Mouse (Mus musculus): ENCODE data around the gene Vav2.

Vav2 gene

DNA sequence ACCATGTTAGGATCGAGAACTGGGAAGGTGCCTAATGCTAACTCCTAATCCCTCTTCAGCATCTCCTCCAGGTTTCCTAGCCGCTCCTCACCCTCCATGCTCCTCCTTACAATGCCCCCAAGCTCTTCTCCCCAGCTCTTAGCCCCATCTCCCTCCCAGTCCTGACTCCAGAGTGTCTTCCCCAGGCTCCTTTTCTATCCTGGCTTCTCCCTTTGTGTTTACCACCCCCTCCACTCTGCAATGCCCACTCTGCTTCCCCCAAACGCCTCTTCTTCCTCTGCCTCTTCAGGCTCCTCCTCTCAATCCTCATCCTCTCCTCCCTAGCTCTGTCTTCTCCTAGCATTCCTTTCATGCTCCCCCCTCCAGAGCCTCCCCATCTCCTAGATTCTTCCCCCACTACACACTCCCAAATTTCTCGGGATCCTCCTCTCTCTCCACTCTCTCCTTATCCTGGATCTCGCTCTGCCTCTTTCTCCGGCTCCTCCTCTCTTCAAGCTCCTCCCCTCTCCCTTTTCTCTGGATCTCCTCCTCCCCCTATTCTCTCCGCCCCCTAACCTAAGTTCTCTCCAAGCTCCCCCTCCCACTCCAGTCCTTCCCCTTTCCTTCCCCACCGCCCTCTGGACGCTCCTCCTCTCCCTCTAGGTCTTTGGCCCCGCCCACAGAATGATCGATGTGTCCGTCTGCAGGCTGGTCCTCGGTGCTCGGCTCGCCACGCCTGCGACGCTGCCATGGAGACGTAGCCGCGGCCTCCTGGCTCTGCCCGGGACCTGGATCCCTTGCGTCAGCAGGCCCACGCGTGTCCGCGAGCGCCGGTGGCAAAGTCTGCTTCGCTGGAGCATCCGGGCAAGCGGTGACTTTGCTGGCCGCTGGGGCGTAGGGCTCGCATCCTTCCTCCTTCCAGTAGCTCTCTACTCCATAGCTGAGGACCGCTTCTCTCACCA, 15.2 kb upstream of the Vav2 start, which contains the start of gene Brd3os:
Gene Brd3os, plus strand, starts transcription at position 558 of the 941 bp plus-strand sequence.
- peak; percentile 100 for DNase-seq (ENCODE audit: low spot score)

DNA sequence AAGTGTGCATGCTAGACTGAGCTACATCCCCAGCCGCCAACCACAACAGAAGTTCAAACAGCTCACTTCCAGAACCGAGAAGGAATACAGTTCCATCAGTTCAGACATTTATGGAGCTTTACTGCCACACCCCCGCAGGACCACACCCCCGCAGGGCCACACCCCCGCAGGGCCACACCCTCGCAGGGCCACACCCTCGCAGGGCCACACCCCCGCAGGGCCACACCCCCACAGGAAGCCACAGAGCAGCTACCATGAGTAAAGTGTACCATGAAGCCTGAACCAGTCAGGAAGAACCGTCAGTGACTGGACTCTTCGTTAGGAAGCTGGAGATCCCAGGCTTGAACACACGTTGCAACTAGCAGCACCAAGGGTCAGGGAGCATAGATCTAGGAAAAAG, 11.4 kb upstream of the Vav2 start:
- no peak for DNase-seq (ENCODE audit: low spot score)

DNA sequence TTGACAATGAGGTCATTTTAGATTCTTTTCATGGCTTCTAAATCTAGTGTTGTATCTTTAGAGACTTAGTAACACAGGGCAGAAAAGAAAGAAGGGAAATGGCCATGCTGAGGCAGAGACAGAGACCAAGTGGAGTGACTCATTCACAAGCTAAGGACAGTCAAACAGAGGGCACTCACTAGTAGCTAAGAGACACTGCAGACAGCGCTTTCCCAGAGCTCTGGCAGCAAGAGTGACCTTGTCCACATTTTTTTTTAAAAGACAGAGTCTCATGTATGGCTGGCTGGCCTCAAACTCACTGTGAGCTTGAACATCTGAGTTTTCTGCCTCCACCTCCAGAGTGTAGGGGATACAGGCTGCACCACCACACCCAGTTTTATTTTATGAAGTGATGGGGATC, 11.0 kb upstream of the Vav2 start:
- no peak for DNase-seq (ENCODE audit: low spot score)

DNA sequence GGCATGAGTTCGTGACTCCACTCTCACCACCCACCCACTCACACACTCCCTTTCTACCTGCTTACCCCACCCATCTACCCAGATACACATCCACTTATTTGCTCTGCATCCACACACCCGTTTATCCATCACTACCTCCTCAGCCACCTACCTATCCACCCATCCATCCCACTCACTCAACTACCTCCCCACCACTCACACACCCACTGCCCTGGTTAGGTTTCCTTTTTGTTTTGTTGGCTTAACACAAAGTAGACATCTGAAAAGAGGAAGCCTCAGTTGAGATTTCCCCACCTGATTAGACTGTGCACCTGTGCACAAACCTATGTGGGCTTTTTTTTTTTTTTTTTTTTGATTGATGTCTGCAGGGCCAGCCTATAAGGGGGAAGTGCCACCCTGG, 5.8 kb upstream of the Vav2 start:
- DNase-seq (ENCODE audit: low spot score), result no peak

DNA sequence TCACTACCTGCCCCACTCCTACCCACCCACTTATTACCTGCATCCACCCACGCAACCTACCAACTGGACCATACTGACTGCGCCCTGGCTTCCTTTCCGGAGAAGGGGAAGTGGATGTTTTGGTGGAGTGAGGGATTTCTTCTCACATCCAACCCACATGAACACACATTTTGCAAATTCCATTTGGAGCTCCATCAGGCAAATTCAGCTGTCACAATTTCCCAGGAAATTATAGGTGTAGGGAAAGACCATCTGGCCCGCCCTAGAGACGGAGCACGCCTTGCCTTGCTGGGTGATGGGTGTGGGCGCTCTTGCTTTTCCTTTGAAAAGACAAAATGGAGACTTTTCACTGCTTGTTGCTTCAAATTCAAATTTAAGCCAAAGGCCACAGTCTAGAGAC, 3.8 kb upstream of the Vav2 start:
- DNase-seq (ENCODE audit: low spot score), result no peak

DNA sequence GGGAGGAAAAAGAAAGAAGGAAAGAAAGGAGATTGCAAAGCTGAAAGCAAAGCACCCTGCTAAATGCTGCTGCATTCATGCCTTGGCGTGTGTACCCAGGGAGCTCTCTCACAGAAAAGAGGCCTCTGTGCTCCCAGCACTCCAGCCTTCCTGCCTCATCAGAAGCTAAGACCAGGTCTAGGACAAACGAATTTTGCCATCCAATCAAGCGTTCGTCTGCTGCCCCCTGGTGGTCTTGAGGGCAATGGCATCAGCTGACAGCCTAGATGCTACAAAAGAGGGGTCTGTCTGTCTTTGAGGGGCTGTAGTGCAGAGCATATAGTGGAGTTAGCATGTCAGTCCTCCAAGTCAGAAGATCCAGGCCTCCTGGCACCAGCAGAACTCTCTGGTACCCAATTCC, 1.2 kb upstream of the Vav2 start:
- peak; percentile 97 for DNase-seq (ENCODE audit: low spot score)

DNA sequence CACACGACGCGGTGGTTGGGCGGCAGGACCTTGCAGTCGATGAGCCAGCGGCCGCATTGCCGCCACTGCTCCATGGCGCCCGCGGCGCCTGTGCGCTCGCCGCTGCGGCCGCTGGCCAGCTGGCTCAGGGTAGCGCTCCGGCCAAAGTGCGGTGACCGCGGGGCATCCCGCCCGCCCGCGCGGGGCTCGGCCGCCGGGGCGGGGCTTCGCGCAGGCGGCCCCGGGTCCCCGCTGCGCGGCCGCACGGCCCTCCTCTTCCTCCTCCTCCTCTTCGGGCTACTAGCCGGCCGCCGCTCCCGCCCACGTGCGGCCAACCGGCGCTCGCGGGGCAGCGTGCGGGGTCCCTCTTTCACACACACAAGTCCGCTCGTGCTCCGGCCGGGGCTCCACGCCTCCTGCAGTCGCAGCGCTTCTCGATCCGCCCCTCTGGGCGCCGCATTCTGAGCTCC, 403 bp downstream of the Vav2 start:
- DNase-seq (ENCODE audit: low spot score), result no peak

DNA sequence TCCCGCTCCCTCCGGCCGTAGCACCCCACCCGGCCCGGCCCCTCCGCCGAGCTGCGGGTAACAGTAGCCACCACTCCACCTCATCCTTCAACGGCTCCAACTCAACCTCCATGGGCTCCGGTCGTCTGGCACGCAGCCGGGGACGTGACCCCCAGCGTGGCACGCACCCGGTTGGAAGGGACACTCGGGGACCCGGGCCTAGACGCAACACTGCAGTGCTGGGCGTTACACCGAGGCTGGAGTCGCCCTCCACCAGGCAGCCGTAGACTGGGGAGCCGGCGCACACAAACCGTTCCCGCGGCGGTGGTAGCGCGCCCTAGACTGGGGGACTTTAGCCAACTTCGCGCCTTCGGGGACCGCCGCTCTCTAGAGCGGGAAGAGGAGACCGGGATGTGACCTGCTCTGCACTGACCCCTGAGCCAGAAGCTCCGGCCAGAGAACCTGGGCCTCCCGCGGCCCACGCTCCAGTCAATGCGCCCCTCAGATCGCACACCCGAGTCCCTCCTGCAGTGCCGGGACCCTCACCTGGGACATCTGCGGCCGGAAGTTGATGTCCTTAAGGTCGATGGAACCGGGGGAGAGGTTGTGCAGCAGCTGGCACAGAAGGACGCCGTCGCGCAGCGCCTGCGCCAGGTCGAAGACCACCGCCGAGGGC, 955 bp downstream of the Vav2 start:
- DNase-seq (ENCODE audit: low spot score), result peak; percentile 59

DNA sequence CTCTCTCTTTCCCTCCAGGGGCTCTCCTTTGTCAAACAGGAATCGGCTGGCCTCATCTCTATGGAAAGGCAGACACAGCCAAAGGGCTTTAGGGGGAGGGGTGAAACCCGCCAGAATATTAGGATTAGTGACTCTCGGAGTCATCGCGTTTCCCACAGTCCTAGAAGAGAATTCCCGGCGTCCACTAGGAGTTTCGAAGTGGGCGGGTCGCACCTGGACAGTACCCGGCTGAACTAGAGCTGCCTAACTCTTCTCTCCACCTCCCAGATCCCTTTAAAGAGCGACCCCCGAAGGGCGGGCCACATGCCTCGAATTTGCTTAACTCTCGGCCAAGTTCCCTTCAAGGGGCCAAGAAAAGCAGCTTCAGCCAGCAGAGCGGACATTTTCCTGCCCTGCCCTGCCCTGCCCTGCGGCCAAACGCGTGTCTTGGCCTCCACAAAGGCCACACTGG, 1.6 kb downstream of the Vav2 start:
- DNase-seq (ENCODE audit: low spot score), result peak; percentile 66

DNA sequence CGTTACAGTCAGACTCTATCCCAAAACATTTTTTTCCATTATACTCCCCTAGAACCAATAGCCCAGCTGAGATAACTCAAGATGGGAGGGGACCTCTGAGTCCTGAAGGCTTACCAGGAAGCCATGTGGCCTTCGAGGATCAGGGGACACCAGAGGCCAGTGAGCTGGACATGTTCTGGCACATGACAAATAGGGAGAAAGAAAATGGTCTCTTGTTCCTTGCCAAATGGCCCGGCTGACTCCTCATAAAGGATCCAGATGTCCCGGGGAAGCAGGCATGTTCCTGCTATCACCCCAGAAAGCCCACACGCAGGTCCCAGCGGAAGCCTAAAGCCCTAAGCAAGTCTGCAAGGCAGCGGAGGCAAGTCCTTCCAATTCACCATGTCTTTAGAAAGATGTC, 3.2 kb downstream of the Vav2 start:
- no peak for DNase-seq (ENCODE audit: low spot score)

DNA sequence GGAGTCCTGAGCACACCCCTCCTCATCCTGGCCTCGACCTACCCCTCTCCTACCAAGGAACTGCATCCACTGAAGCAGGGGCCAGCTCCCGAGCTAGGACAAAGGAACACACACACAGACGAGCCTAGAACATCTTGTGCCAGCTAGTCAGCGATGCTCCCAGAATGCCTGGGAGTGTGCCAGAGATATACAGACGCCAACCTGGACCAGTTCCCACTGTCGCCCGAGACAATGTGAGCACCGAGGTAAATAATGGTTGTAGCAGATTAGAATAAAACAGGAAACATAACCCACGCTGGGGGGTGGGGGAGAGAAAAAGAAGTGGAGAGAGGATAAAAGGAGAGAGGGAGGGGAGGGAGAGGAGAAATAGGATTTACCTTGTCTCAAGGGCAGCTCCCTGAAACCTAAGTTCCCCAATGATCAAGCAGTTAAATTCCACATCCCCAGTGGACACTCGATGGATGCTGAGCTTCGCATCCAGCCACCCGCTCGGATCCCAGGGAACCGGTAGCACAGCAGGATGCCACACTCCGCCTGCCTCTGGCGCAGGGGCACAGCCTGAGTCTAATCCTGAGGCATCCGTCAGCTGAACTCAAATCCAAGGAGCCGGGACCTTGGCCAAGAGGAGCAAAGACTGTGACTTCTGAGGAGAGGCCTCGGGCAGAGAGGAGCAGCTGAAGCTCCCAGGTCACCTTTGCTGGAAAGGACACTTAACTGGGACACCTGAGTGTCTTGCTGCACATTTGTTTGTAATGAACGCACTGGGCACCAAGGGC, 5.4 kb downstream of the Vav2 start:
- no peak for DNase-seq (ENCODE audit: low spot score)

DNA sequence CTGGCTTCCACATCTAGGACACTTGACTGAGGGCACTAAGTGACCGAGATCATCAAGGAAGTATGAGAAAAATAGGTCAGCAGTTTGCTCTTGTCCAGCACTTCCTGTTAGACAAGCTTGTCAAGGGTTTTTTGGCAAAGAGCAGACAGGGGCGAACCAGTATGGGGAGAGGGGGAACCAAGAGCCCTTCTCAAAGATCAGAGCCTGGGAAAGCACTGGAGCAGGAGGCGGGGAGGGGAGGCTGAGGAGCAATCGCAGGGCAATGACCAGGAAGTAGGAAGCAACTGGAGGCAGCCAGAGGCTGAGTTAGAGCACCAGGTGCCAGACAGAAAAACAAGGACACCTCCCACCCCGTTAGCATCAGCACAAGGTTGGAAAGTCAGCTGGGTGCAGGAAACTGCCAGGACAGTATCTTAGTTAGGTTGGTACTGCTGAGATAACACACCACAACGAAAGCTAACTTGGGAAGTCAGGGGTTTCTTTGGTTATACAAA, 8.2 kb downstream of the Vav2 start:
- DNase-seq (ENCODE audit: low spot score), result no peak

DNA sequence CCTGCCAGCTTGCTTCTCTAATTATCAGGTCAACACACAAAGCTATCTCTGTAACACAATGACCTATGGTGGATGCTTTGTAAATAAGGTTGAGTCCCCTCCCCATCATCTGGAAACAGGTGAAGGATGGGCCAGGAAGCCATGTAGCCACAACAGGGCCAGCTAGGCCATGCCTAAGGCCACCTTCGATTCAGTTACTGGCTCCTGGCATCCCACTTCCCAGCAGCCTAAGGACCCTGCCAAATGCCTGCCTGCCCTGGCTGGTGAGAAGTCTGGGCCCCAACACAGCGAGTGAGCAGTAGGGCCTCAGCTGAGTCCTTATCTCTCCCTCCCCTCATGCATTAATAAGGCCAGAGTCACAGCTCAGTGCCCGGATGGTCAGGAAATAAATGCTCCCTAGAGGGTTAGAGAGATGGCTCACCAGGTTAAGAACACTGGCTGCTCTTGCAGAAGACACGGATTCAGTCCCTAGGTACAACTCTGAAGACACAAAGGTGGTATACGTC, 9.1 kb downstream of the Vav2 start:
- DNase-seq (ENCODE audit: low spot score), result no peak

DNA sequence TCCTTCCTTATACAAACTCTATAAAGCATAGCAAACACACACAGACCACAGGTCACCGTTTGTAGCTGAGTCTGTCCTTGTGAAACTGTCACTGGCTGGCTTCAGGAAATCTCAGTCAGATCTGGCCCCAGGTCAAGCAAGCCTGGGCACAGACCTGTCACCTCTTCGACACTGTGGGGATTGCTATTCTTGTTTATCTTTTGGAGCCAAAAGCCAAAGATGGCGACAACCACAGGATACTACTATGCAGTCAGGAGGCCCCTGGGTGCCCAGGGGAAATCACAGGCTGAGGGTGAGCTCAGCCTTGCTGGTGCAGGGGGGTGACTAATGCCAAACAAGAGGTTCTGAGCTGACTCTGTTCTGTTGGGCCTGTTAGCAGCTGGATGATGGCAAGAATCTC, 10.4 kb downstream of the Vav2 start:
- DNase-seq (ENCODE audit: low spot score), result no peak

DNA sequence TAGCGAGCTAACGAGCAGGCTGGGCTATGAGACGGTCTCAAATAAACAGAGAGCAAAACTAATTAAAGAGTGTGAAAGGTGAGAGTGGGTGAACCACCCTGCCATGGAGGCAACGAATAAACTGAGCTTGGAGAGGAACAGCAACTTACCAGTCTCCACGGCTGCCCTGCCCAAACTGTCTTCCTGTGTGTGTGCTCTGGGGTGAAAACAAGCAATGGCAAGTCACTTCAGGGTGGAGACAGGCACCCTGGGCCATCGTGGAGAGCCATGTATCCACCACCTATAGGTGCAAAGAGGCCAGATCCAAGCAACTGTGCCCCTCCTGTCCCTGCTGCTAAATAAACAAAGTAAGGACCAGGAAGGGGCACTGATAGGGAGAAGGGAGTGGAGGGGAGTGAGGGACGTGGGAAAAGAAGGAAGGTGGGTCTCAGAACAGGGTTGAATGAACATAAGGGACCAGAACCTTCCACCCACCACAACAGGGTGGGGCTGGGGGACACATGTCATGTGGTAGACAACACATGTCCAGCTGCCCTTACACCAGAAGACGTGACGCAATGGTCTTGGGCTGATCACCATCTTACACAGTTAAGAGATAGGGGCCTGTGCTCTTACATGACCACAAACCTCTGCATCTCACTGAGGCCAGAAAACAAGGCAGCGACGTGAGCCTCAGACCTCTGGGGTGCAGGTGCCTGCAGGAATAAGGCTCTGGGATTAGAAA, 11.6 kb downstream of the Vav2 start:
- no peak for DNase-seq (ENCODE audit: low spot score)

DNA sequence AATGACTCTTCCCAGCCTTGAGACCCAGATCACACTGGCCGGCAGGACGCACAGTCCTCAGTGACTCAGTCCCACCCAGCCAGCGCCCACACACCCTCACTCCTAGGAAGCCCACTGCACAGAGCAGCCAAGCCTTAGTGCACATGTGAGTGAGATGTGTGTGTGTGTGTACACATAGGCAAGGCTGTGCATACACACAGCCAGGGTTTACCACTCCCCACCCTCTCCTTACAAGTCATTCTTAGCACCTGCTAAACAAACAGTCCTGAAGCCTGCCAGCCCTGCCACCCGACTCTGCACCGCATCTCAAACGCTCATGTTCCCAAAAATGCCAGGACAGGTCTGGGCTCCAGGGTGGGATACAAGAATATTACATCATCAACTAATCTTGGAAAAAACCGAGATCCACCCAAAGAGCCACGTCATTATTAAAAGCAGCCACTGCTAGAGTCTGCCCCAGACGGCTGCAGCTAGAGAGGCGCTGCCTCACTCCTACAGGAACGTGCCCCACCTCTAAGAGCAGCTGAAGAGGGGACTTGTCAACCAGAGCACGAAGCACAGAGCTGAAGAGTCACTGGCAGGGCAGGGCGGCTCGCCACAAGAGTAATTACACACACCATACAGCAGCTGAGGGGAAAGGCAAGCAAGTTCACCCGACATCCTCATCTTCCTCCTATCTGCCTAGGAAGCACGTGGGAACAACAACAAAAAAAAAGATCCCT, 12.7 kb downstream of the Vav2 start:
- DNase-seq (ENCODE audit: low spot score), result no peak

DNA sequence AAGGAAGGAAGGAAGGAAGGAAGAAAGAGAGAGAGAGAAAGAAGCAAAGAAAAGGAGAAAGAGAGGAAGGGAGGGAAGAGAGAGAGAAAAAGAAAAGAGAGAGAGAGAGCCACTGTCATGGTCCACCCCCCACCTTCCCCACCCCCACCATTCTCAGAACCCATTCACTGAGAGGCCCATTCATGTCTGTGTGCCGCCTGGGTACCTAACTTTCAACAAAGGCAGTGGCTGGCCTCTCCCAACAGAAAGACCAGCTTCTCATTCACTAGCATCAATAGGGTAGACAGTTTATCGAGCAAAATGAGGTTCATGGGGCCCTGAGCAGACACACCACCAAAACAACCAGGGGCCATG, 13.3 kb downstream of the Vav2 start:
- DNase-seq (ENCODE audit: low spot score), result no peak

DNA sequence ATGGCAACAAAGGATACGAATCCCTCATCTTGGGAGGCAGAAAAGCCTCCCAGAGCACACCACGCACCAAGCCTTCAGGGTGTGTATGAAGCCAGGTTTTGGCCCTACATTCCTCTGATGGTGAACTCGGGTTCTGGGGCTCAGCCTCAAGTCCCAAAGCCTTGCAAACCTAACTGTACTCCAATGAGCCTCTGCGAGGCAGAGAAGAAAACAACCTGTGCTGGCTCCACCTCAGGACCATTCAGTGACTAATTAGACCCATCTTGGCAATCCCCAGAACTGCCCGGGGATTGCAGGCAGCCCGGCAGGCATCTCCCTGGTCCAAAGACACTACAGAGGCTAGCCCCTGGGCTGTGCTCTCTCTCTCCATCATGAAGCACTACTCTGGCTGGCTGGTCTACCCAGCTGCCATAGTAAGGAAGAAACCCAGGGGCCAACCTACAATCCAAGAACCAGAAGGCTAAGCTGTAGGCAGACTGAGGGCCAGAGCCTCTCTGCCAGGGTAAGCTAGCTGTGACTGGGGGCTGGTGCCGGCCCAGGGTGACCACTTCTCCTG, 14.5 kb downstream of the Vav2 start:
- no peak for DNase-seq (ENCODE audit: low spot score)

DNA sequence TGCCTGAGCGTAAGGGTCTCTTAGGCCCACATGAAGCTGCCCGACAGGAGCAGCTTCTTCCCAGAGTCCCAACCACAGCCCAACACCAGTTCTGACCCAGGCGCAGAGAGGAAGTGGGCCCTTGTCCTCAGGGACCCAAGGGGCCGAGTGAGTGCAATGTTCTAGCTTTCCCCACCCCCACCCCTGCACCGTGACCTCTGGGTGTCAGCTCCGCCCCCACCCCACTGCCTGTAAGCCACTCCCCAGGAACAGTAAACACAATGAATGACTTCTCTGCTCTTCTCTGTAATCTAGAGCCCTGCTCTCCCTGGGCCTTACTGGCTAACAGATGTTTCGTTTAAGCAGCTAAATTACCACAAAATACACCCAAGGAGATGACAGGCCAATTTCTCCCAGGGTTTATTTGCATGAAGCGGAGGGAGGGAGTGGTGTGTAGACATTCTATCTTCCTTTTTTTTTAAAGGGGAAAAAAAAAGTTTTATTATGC, 15.1 kb downstream of the Vav2 start:
- DNase-seq (ENCODE audit: low spot score), result peak; percentile 44

DNA sequence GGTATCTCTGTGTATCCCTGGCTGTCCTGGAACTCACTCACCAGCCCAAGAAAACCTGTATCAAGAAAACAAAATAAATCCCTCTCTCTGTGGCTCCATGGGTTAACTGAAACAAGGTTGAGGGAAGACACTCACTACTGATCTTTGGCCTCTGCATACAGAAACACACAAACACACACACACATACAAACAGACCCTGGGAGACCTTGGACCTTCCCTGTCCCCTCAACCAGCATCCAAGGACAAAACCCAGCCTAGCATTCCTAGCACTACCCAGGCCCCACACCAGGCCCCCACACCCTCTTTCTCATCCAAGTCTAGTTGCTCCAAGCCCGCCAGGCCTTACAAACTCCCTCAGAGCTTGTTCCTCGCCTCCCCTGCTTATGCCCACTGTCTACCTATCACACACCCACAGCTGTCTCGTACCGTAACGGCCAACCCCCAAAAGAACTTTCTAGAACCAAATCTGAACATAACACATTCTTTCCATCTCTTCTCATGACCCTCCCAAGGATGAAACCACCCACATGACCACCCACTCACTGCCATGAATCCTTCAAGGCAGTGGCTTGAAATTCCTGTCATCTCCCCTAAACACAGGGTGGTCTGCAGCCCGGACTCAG, 16.2 kb downstream of the Vav2 start:
- no peak for DNase-seq (ENCODE audit: low spot score)
